Mouse (Mus musculus): ENCODE measurements at regions not wholly inside any gene's neighbourhood (a gene's known extent, or its start where the extent isn't known, plus 50 kb on each side); places are given as distances from the start of the nearest gene placed in this dataset.

DNA sequence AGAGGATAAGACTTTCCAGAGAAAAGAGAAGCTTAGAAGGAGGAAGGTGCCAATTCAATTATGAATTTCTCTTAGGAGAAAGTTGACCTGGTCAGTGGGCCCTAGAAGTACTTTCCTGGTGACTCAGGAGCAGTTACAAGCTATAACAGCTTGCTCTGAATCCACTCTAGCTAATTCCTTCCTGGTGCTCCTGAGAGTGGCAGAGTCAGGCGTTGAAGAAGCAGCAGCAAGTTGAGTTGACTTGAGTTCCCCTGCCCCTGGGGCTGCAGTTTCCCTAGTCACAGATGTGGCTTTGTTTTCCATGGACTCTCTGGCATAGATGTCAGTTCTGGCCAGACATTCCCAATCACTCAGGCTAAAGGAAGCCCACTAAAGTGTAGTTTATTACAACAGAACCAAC is 85.9 kb downstream of the Osr1 start:
- TF ChIP-seq POLR2A (IDR thresholded peaks at IDR 0.05; ENCODE audit: borderline replicate concordance, extremely low read depth, insufficient read depth, insufficient read length, poor library complexity, severe bottlenecking) (no peak), CTCF (IDR thresholded peaks at IDR 0.05; ENCODE audit: borderline replicate concordance, extremely low read depth, insufficient read depth, insufficient read length) (no peak)
- DNase-seq (ENCODE audit: low read depth): no peak

DNA sequence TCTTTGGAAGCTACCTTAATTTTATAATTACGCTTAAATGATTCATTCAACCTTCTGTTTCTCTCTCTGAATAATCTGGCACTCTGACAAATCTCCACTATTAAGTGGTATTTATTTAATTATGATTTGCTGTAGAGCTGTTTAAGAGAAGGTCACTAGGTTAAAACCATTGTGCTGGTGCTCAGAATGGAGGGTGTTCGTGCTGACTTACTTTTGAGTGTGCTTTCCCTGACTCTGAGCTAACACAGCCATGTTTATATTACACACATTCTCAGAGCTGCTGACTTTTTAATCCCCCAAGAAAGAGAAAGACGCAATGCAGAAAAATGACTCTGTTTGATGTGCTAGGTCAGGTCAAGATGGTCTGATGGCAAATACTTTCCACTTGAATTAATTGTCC is 86.4 kb downstream of the Osr1 start:
- TF ChIP-seq CTCF (IDR thresholded peaks at IDR 0.05; ENCODE audit: borderline replicate concordance, extremely low read depth, insufficient read depth, insufficient read length): no peak
- TF ChIP-seq POLR2A (IDR thresholded peaks at IDR 0.05; ENCODE audit: borderline replicate concordance, extremely low read depth, insufficient read depth, insufficient read length, poor library complexity, severe bottlenecking): no peak
- peak; percentile 2 for DNase-seq (ENCODE audit: low read depth)

DNA sequence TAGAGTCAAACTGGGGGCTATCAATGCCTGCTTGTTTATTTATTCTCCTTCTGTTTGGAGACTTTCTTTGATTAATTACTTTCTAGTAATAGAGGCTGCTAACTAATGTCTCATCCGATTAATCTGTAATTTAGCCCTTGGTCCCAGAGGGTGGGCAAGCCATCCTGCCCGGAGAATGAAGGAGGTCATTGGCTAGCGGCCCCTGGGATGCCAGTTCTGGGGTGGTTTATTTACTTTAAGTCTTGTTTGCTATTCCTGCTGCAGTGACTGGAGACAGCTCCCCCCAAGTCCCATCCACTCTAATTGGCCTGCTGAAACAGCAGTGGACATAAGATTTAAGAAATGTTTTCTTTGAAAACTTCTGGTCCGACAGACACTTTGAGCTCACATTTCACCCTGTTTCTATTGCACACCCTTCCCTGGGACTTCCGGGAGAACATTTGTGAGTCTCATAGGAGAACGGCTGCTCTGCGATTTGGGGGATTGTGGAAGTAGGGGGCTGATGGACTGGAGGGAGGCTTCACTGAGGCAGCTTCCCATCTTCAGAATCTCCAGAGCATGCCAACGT is 87.4 kb downstream of the Osr1 start:
- DNase-seq (ENCODE audit: low read depth): no peak
- TF ChIP-seq POLR2A (IDR thresholded peaks at IDR 0.05; ENCODE audit: borderline replicate concordance, extremely low read depth, insufficient read depth, insufficient read length, poor library complexity, severe bottlenecking) (no peak), CTCF (IDR thresholded peaks at IDR 0.05; ENCODE audit: borderline replicate concordance, extremely low read depth, insufficient read depth, insufficient read length) (no peak)

DNA sequence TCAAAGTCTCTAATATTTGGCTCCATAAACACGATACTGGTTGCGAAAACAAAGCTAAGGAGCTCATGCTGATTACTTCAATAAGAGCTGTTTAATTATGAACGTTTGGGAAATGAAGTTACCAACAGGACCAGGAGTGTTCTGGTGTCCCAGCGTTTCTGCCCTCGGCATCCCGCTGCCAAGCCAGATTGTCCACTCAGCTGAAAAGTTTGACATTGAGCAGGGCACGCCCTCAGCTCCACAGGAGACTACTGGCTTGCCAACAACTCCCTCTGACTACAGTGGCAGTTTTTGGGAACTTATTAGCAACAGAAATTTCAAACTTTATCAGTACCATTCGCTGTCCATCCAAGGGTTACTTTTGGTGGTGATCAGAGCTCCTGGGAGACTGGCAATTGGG is 87.9 kb downstream of the Osr1 start:
- TF ChIP-seq POLR2A (IDR thresholded peaks at IDR 0.05; ENCODE audit: borderline replicate concordance, extremely low read depth, insufficient read depth, insufficient read length, poor library complexity, severe bottlenecking): no peak
- no peak for TF ChIP-seq CTCF (IDR thresholded peaks at IDR 0.05; ENCODE audit: borderline replicate concordance, extremely low read depth, insufficient read depth, insufficient read length)
- DNase-seq (ENCODE audit: low read depth): peak; percentile 9

DNA sequence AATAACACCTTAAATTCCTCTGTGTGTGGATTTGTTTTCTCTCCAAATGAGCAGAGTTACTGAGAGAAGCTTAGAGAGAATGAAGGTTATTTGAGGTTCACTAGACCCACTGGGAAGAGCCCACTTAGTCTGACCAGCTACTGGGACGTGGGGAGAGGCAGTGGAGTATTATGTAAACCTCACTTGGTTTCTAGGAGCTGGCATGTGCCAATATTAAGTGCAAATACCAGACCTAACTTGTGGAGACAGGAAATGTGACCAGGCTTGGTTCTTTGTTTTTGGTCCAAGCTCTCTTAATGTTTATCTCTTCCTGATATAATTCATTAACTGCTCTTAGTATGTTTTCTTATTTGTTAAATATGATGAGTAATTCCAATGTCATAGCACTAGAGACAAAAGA is 90.4 kb downstream of the Osr1 start:
- no peak for DNase-seq (ENCODE audit: low read depth)
- TF ChIP-seq POLR2A (IDR thresholded peaks at IDR 0.05; ENCODE audit: borderline replicate concordance, extremely low read depth, insufficient read depth, insufficient read length, poor library complexity, severe bottlenecking) (no peak), CTCF (IDR thresholded peaks at IDR 0.05; ENCODE audit: borderline replicate concordance, extremely low read depth, insufficient read depth, insufficient read length) (no peak)

DNA sequence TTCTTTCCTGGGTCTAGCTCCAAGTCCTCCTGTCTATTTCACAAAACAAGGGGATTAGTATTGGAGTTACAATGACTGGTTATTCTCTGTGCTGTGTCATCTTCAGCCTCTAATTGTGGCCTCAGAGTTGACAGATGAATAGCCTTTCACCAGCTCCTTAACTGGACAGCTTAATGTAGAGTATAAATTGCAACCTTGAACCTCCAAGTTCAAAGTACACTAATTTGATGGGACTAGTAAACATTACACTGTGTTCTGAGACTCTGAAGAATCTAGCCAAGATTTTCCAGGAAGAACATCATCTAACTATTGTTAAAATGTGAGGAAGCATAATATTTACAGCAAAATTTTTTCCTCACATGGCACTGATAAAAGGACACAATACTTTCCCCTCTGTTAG is 118.9 kb downstream of the Osr1 start:
- TF ChIP-seq CTCF (IDR thresholded peaks at IDR 0.05; ENCODE audit: borderline replicate concordance, extremely low read depth, insufficient read depth, insufficient read length) (no peak), POLR2A (IDR thresholded peaks at IDR 0.05; ENCODE audit: borderline replicate concordance, extremely low read depth, insufficient read depth, insufficient read length, poor library complexity, severe bottlenecking) (no peak)
- no peak for DNase-seq (ENCODE audit: low read depth)

DNA sequence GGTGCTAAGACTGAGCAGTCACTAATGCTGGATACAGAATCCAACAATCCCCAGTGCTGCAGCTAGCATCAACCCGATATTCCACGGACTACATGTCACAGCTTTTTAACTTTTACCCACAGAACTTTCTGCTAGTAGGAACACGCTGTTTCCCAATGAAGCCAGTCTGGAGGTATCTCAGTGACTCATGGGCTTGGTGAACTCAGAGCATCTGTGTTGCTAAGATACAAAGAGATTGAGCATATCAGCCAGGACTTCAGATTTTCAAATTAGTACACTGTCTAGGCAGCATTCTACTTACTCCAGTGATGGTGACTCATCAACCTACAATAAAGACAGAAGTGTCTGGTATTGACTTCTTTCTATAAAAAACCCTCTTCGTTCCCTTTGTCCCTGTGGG is 119.6 kb downstream of the Osr1 start:
- no peak for DNase-seq (ENCODE audit: low read depth)

DNA sequence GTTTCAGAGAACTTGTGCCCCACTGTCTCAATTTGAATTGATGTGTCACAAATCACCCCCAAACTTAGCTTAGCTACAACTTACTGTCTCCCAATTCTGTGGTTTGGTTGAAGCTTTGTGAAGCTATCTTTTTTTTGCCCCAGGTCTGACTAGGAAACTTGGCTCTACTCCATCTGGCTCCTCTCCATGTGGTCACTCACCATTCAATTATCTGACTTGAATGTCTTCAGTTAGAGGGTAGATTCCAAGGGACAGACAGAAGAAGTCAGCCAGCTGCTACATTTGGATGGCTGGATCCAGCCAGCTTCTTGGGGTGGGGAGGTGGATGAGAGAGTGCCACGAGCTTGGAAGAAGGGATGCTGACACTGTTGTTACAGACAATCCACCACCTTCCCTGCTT is 163.0 kb downstream of the Osr1 start:
- TF ChIP-seq POLR2A (IDR thresholded peaks at IDR 0.05; ENCODE audit: borderline replicate concordance, extremely low read depth, insufficient read depth, insufficient read length, poor library complexity, severe bottlenecking): no peak
- no peak for TF ChIP-seq CTCF (IDR thresholded peaks at IDR 0.05; ENCODE audit: borderline replicate concordance, extremely low read depth, insufficient read depth, insufficient read length)
- DNase-seq (ENCODE audit: low read depth): no peak

More for the DNA sequence above, 119.6 kb downstream of the Osr1 start:
- TF ChIP-seq POLR2A (IDR thresholded peaks at IDR 0.05; ENCODE audit: borderline replicate concordance, extremely low read depth, insufficient read depth, insufficient read length, poor library complexity, severe bottlenecking): no peak
- TF ChIP-seq CTCF (IDR thresholded peaks at IDR 0.05; ENCODE audit: borderline replicate concordance, extremely low read depth, insufficient read depth, insufficient read length): no peak

DNA sequence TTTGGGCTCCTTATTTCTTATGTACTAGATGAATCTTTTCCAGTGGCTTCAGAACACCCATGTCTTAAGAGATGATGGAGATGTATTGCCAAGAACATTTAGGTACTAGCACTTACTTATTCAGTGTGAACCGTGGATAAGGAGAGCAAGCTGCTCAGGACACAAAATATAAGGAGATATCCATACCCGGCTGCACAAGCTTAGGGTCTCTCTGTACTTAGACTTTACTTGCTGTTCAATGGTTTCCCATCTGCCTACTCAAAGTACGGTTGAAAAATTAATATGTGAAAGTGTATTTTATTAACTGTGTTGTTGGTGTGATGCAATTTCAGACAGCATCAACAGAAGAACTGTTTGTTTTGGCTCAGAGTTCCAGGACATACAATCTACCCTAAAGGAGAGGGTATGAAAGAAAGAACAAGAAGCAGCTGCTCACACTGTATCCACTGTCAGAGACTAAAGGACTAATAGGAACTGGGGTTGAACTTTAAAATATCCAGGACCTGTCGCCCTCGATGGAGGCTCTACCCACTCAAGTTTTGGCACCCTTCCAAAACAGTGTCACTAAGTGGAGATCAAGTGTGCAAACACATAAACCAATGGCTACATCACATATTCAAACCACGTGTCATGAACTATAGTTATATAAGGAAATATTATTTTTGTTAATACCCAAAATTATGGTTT is 174.9 kb downstream of the Osr1 start:
- TF ChIP-seq POLR2A (IDR thresholded peaks at IDR 0.05; ENCODE audit: borderline replicate concordance, extremely low read depth, insufficient read depth, insufficient read length, poor library complexity, severe bottlenecking): no peak
- no peak for TF ChIP-seq CTCF (IDR thresholded peaks at IDR 0.05; ENCODE audit: borderline replicate concordance, extremely low read depth, insufficient read depth, insufficient read length)
- DNase-seq (ENCODE audit: low read depth): peak; percentile 5

DNA sequence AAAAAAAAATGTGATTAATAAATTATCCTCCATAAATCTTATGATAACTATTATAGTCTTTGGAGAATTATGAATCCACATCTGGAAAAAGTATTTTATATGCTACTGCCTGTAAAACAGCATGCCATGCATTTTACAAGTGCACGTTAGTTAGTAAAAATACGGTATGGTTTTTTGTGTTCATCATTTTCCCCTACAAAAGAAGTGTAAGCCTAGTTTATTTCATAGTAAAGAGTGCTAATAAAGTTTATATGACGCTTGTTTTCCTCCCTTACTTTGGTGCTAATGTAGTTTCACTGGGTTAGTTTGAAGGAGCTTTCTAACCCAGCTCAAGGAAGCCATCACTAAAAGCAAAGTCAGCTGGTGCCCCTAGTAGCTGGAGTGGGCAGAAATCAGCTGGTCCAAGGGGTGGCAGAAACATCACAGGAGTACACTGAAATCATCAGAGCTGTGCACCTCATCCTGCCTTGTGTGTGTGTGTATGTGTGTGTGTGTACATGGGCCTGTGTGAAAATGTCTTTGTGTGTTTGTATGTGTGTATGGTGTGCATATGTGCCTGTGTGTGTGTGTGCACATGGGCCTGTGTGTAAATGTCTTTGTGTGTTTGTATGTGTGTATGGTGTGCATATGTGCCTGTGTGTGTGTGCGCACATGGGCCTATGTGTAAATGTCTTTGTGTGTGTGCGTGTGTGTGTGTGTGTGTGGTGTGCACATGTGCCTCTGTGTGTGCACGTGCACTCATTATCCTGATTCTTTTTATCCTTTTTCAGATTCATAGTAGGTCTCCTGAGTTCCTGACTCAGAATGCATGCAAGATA is 181.6 kb downstream of the Osr1 start:
- DNase-seq (ENCODE audit: low read depth): no peak
- no peak for TF ChIP-seq POLR2A (IDR thresholded peaks at IDR 0.05; ENCODE audit: borderline replicate concordance, extremely low read depth, insufficient read depth, insufficient read length, poor library complexity, severe bottlenecking)
- TF ChIP-seq CTCF (IDR thresholded peaks at IDR 0.05; ENCODE audit: borderline replicate concordance, extremely low read depth, insufficient read depth, insufficient read length): no peak

DNA sequence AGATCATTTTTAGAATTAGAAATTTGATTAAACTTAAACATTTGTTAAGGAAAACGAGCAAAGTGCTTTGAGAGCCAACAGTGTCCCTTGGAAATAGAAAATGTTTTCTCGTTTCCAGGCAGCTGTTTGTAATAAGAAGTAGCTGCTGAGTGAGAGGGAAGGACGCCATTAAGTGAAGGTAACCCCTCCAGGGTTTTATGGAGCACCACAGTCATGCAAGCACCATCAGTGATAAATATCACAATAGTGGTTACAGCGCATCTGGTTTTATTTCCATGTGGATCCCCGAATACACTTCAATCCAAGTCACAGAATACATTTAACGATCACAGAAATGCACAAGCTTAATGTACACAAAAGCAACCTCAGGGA is 182.1 kb downstream of the Osr1 start:
- no peak for TF ChIP-seq CTCF (IDR thresholded peaks at IDR 0.05; ENCODE audit: borderline replicate concordance, extremely low read depth, insufficient read depth, insufficient read length)
- no peak for TF ChIP-seq POLR2A (IDR thresholded peaks at IDR 0.05; ENCODE audit: borderline replicate concordance, extremely low read depth, insufficient read depth, insufficient read length, poor library complexity, severe bottlenecking)
- no peak for DNase-seq (ENCODE audit: low read depth)
